Mouse (Mus musculus) heart, adult 18-20 months (tissue): ENCODE results near the gene Rabgap1l. TPM values are rescaled to one million over a fixed set of nuclear protein-coding genes. Genes with fewer than 3 reads are reported as not detected.
A peak's percentile ranks its signal among the peaks of the same experiment; 100 is the strongest.
"Not testable (repeated sequence)": the region's sequence is repeated elsewhere in the genome, so short reads cannot be mapped to it uniquely, and the experiment has no call there.

ENCODE experiments used
- DNase-seq, 2 experiments: peaks; one replicate each; pipeline ENCODE4 v3.0.0; 2021 to 2022; ENCODE audit warnings: mixed read lengths in 1 of 2
- total RNA-seq, 2 experiments: library from RNA; stranded (reverse); gene quantifications; 2 replicates each; pipeline ENCODE4 v1.2.3; 2021

The Rabgap1l gene
- total RNA-seq, 2 experiments from 2014 or later: 66.6 to 73.2 TPM

GRCm38 (mm10) chr1:160485731-160486130 lies 307.3 kb downstream of the Rabgap1l start:
- DNase-seq: no peak

DNA sequence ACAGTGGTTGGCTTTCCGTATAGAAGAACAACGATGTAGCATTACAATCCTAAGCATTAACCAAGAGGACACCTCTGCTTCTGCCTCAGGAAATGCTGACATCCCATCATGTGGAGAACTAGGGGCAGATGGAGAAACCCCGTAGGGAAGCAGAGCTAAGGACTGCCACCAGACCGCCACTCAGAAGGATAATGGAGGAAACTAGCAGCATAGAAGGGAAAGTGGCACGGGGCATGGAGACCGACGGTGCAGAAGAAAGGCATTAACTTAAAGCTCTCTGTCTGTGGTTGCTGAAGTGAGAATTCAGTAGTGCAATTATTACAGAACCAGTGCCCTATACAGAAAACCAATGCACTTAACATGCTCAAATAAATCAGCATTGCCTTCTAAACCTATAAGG lies 308.0 kb downstream of the Rabgap1l start:
- no peak for DNase-seq

DNA sequence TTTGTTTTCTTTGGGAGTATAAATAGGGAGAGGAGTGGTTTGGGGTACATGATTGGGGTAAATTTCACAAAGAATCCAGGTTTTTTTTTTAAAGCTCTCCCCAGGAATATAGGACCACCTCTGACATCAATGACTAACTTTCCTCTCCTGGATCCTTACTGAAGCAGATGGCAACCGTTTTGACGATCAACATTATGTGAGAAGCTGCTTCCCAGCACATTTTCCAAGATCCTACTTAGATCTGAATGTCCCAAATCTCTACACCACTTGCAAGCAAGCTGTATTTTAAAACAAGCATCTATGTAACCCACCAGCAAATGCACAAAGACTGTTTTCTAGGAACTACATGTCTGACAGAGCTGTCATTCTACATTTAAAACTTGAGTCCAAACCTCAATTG lies 311.4 kb downstream of the Rabgap1l start:
- no peak for DNase-seq

DNA sequence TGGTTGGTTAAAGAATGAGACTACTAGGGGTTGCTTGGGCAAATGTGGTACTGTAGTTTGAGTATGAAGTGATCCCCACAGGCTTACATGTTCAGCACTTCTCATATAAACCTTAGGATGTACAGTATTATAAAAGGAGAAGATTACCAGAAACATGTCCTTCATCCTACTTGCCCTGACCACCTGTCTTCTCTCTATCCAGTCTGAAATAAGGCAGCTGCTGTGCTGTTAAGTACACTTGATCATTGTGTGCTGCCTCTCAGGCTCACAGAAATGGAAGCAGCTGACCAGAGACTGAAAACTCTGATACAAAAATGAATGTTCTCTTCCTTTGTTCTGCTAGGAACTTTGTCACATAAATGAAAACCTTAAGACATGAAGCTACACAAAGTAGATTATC lies 325.6 kb downstream of the Rabgap1l start:
- no peak for DNase-seq

GRCm38 (mm10) chr1:160465186-160465585 lies 327.8 kb downstream of the Rabgap1l start:
- DNase-seq: no peak

- no peak for DNase-seq
These were observed 328.9 kb downstream of the Rabgap1l start for GRCm38 (mm10) chr1:160464148-160464547.

GRCm38 (mm10) chr1:160460346-160460745 lies 332.7 kb downstream of the Rabgap1l start:
- no peak for DNase-seq

DNA sequence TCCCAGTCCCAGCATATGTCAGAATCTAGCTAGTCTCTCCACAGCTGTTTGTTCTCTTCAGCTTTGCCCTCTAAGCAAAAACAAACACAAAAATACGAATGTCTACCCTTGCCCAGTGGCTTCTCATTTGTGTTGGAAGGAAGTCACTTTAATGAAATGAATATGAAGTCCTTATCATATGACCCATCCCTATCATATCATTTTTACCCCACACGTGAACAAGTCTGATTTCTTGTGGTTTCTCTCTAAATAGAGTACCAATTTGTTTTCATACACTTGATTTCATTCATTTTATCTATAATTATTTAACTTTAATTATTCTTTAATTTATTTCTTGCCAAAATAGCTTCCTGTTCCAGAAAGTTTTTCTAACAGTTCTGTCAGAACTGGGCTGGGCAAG lies 341.3 kb downstream of the Rabgap1l start:
- DNase-seq: no peak

DNA sequence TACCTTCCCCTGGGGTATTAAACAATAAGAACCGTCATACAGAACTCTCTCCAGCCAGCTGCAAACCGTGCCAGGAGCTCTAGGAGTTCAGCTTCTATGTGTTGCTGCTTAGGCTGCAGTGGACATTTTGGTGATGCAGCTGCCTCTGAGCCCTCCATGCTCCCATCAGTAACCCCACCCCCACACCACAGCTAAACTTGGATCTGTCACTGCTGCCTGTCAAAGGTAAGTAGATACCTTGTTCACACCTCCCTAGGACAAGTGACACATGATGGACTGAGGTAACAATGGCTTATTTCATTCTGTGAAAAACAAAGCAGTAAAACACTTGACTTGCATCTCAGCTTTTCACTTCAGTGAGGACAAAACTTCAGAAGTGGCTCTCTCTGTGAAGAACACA lies 344.3 kb downstream of the Rabgap1l start:
- DNase-seq: peak in 1 of 2 experiments; percentile 4

- no peak for DNase-seq
These were observed 346.2 kb downstream of the Rabgap1l start for GRCm38 (mm10) chr1:160446823-160447222.

DNA sequence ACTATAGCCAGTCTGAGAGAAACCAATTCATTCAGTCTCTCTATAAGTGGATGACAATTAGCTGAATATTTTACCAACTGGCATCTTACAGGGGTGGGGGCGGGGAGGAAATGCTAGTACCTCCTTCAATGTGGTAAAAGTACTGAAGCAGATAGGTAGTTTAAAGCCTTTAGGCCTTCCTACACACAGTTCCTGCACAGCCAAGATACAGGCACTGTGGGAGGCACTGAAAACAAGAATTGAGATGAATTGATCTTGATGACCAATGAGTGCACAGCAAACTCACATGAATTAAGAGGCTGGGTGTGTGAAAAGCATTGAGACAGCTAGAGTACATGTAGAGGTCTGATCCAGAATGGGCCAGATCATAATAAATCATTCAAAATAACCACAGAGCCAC lies 349.5 kb downstream of the Rabgap1l start:
- DNase-seq: no peak

DNA sequence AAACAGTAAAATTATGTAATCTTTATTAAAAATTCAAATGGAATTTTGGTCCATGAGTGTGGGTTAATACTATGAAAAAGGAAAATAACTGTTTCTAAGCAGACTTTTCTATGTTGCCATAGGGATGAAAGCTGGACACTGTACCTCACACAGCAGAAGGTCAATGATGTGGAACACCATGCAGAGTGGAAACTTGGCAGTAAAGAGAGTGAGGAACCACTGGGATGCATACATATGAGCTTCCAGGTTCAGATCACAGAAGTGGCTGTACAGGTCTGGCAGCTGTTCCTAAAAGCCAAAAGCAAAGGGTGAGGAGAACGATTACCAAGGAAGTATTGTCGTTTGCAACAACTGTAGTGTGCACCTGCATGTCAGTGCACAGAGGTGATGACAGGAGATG lies 351.3 kb downstream of the Rabgap1l start:
- DNase-seq: no peak

DNA sequence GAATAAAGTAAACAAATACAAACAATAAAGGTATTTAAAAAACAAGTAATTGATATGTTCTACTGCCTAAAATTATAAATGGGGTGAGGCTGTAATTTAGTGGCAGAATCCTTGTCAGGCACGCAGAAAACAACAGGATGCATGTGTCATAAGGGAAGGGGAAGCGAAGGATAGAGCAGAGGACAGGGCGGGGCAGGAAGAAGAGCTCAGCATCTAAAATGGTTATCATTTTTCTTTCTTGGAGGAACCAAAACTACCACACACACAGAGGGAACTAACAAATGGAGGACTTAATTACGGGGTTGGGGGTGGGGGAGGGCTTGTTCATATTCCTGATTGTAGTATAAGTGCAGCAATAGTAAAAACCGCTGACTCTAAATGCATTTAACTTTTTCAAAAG lies 351.9 kb downstream of the Rabgap1l start:
- peak in 1 of 2 experiments; percentile 36 for DNase-seq

DNA sequence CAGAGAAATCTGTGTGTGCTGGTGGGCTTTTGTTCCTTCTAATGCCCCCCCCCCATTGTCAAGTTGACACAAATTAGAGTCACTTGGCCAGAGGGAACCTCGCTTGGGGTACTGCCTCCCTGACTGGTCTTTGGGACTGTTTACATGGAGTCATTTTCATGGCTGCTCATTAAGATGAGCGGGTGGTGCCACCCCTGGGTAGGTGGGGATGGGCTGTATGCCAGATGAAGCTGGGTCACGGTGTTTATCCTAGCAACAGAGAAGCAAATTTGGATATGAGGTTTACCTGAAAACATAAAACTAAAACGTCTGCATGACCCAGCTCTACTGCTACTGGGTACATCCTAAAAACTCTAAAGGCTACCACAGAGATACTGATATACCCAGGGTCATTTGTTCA lies 354.2 kb downstream of the Rabgap1l start:
- no peak for DNase-seq

DNA sequence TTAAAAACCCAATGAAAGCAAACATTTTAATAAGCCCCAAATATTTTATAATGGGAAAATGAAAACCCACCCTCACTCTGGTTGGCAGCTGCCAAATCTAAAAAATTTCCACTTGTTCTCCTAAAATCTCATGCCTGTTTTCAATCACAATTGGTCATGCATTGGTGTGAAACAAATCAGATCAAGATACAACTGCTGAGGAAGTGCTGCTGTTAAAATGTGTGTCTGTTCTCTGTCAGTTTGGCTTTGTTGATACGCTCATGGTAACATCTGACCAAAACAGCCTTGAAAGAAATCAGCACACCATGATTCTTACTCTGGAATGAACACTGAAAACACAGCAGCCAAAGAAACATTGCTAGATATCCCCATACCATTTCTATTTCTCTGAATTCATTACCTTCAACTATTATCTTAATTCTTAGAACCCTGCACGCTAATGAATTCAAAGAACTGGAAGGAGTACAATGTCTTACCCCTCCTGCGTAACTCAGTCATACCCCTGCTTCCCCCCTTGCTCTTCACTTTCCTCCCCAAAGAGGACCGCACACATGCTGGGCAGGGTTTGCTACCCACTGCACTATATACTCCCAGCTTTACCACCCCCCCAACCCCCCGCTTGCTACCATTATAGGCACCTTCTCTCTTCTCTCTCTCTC lies 375.7 kb downstream of the Rabgap1l start:
- no peak for DNase-seq

DNA sequence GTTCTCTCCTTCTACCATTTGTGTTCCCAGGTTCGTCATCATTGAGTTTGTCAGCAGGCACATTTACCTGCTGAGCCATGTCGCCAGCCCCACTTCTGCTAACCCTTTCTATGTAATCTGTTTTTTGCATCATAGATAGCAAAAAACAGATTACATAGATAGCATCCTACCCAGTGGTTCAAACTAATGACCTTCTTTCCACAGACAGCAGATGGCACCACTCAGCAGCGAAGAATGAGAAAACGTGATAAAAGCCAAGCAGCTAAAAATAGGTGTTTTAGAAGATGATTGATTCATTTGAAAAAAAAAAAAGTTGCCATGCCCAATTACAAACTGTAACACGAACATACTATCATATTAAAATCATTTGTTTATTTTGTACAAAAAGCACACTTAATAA lies 382.2 kb downstream of the Rabgap1l start:
- DNase-seq: peak; percentile 12 to 42

DNA sequence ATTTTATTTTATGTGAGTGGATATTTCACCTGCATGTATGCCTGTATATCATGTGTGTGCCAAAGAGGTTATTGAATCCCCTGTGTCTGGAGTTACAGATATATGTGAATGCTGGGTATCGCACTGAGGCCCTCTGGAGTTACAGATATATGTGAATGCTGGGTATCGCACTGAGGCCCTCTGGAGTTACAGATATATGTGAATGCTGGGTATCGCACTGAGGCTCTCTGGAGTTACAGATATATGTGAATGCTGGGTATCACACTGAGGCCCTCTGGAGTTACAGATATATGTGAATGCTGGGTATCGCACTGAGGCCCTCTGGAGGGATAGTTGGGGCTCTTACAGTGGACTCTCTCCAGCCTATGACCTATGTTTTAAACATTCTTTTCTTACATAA lies 383.3 kb downstream of the Rabgap1l start:
- DNase-seq: not testable (repeated sequence)

DNA sequence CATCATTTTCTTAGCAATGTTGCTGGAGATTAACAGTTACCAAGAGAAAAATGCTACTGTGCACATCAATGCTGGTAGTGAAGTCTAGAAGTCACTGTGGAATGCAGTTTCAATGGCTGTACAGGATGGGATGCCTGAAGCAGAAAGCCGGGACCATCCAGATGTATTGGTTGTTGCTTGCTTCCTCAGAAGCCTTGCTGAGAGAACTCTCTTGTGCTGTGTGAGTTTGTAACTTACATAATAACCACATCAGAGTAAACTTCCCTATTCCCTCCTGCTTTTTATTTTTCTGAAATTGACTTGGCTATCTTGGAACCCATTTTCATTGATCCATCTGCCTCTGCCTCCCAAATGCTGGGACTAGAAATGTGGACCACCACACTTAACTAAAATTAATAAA lies 383.9 kb downstream of the Rabgap1l start:
- no peak for DNase-seq

GRCm38 (mm10) chr1:160408302-160408897 lies 384.6 kb downstream of the Rabgap1l start:
- no peak for DNase-seq

- DNase-seq: peak; percentile 20 to 63
These were observed 393.6 kb downstream of the Rabgap1l start for GRCm38 (mm10) chr1:160399428-160399827.

DNA sequence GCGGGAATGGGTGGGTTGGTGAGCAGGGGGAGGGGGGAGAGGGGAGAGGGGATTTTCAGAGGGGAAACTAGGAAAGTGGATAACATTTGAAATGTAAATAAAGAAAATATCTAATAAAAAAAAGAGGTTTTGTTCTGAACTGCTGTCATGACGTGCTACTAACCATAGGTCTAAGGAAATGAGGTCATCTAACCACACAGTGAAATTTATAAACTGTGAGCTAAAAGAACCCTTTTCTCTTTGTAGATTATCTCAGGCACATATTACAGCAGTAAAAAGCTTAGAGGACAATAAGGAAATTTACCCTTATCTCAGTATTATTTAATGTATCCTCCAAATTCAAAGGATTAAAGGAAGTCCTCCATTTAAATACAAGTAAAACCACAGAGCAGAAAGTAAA lies 396.0 kb downstream of the Rabgap1l start:
- DNase-seq: no peak

DNA sequence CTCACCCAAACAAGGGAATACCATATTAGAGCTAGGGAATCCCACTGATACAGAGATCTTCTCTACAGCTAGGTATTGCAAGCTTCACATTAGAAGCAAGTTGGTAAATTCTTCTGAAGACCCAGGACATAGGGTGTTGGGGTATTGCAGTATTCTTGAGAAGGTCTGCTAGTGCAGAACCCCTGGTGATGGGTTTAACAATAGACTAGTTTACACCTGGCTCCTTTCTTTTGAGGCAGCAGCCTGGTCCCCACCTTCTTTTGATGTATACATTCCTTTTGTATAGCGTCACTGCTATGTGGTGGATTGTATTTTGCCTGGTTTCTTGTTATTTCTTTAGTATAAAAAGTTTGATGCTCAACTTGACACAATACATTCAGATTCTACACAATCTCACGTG lies 405.6 kb downstream of the Rabgap1l start:
- DNase-seq: no peak

DNA sequence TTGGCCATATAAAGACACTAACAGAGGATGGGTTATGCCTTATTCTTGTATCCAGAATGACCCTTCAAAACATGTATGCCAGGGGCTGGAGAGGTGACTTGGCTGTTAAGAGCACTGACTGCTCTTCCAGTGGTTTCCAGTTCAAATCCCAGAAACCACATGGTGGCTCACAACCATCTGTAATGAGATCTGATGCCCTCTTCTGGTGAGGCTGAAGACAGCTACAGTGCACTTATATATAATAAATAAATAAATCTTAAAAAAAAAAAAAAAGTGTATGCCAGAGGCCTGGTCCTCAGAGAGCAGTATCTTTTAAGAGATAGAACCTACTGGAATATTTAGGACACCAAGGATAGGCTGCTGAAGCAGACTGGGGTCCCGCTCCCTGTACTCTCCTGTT lies 414.6 kb downstream of the Rabgap1l start:
- no peak for DNase-seq
